Mouse (Mus musculus) fat pad, adult 2 months (tissue): ENCODE results near the gene P2ry12.

Experiments
- DNase-seq: peaks from one replicate; pipeline ENCODE4 v3.0.0-alpha.2; 2011; ENCODE audit warnings: low read depth, low spot score; ENCODE audit errors: extremely low read depth

The P2ry12 gene

DNA sequence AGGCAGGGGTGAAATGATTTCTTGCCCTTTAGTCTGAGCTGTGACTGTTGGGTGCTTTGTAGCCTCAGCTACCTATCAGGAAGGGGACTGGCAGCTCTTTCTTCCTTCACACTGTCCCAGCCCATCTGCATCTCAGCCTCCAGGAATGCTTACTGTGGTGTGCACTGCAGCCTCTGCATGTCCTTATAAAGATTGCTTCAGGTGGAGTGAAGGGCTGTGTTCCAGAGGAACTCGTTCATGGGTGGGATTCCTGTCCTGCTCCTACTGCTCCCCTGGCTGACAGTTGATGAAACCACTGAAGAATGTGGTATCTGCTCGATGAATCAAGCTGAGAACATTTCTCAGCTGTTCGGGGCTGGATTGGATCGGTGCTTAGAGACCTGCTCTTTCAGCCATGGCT is 75.3 kb downstream of the P2ry12 start:
- no peak for DNase-seq

DNA sequence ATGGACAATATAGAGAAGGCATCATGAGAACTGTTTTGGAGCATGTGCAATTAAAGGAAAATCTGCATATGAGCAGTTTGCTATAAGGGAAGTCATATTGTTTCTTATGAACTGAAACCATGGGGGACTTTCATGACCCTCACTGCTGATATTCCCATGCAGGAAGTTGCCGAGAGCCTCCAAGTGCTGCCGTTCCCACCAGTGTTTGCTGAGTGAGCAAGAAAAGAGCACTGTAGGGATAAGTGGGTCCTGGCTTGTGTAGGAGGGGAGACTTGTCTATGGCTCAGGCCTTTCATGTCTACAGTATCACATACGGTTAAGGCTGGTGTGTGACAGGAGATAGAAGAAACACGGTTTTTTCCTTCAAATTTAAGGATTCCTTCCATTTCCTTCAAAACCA is 77.0 kb downstream of the P2ry12 start:
- DNase-seq, result no peak

GRCm38 (mm10) chr3:59182129-59182528 is 80.5 kb downstream of the P2ry12 start:
- no peak for DNase-seq

DNA sequence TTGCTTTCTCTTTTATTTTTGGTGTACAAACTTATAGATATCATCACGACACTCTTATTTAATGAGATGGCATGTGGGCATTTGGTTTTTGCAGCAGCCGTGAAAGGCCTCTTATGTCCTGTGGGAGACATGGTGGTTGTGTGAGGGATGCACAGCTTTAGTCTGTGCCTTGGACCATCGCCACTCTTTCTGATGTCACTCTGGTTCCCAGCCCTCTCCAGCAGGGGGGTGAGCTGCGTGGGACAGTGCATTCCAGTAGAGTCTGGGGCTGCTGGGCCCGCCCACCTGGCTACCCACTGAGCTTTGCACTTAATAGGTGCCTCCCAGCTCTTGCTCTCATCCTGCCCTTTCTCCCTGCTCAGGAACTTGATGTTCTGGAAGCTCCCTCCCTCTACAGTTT is 81.5 kb downstream of the P2ry12 start:
- no peak for DNase-seq

DNA sequence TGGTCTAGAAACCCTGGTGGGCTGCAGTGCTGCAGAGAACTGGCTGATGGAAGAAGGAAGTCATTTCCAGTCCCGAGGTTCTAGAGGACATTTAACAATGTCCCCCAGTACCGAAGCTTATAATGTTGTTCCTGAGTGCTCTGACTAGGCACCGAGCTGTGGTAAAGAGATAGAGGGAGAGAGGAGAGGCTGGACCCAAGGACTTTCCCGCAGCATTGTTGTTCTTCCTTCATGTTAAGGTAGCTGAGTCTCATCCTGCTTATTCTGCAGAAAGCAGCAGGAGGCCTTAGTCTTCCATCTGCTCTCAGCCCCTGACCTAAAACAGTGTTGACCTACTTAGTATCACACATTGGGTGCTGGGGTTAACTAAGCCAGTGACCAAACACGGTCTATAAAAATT is 85.8 kb downstream of the P2ry12 start:
- DNase-seq, result no peak

DNA sequence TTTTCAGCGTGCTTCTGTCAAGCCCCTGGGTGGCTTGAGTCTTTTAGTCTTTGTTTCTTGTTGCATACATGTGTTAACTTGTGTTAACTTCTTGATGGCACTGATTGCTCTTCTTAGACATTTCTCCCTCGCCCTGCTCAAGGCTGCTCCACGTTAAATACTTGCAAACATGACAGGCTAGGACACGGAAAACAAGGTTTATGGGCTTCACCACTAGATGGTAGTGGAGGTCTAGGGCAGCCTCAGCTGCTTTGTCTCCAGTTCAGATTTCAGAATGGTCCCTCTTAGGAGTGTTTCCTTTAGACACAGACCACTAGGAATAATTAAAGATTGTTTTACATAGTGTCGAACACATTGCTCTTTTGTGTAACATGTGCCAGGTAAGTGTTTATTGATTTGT is 87.4 kb downstream of the P2ry12 start:
- no peak for DNase-seq

DNA sequence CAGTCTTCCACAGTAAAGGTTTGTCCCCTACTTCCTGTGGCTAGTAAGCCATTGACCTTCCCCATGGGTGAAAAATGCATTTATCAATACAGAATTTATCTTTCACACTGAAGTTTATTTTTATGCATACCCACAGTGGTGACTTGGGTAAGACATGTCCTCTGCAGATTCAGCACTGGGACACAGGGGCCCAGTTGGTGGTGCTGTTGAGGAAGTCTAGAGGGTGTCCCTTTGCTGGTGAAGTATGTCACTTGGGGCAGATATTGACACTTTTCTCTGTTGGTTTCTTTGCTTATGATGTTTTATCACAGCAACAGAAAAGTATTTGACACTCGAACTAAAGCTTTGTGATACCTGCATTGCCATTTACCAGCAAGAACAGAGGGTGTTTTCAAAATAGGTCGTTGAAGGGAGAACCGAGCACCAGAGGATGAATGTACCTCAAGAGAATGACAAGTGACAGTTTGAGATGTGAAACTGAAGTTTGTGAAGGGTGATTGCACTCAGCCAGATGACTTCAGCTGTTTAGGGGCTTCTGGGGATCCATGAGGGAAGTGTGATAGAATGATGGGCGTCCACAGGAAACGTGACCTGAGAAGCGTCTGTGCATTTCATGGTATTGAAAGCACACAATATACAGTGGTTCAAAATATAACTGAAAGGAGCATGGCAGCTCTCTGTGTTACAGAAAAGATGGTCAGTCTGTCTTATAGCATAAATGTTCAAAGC is 88.1 kb downstream of the P2ry12 start:
- no peak for DNase-seq

DNA sequence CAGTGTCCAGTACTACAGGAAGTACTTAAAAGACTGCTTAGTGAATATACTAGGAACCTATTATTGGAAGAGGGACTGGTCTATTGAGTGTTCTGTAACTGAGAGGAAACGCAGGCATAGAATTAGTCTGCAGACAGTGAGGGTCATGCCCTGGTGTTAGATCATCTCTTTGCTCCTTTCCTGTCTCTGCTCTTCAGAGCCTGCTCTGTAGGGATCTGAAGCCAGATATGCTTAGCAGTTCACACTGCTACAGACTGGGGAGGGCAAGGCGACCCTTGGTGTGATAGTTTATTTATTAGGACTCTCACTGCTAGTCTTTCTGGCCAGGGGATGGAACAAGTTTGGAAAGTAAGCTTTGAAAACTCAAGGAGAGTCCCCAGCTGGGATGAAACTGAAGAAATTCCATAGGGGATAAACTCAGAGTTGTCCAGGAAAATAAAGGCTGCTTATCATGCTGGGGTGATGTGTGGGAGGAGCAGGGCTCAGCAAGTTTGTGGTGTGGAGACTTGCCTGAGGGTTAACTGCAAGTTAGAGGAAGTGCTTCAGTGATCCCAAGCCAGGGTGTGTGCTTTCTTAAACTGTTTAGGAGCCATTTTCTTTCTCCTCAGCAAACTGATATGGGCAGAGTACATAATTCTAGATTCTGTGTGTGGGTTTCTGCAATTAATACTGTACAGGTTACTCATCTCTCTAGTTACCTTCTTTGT is 92.6 kb downstream of the P2ry12 start:
- DNase-seq, result no peak

GRCm38 (mm10) chr3:59169215-59169614 is 93.5 kb downstream of the P2ry12 start:
- DNase-seq, result no peak

- DNase-seq, result no peak
These were observed 94.2 kb downstream of the P2ry12 start for GRCm38 (mm10) chr3:59168476-59168875.

DNA sequence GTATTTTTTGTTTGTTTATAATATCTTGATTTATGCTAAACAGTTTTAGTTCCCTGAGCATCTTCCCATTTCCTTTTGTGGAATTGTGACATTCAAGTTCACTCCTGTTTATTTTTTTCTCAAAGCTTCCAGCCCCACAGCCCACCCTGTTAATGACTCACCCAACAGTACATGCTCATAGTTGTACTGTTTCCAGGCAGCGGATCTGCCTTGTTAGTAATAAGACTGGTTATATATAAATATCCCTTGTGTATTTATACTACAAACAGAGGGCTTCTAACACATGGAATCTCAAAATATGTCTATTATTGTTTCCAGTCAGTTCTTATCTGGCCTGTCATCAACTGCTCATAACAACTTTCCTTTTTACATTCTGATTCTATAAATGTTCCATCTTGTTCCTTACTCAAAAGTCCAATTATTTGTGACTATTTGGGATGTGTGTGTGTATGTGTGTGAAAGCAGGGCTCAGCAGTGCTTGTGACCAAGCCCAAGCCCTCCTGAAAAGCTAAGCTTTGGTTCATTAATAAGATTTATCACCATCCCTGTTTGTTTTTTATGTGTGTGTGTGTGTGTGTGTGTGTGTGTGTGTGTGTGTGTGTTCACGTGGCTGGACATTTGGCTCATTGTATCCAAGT is 95.1 kb downstream of the P2ry12 start:
- no peak for DNase-seq
